Mouse (Mus musculus) liver, adult 2 months (tissue): ENCODE measurements around the gene Acvr2b. TPM values are rescaled to one million over a fixed set of nuclear protein-coding genes. Genes with fewer than 3 reads are reported as not detected.

Experiments
- DNase-seq: peaks from one replicate; pipeline ENCODE4 v3.0.0-alpha.2; 2011; ENCODE audit warnings: low read depth, low spot score; ENCODE audit errors: extremely low read depth
- H3K27ac ChIP-seq: fragments of 200-500 bp; replicated peaks from 2 replicates; pipeline ENCODE4 v1.5.1; 2012; ENCODE audit warnings: low read depth, mild to moderate bottlenecking, control low read depth, inconsistent platforms, low read length; ENCODE audit not compliant: insufficient read depth
- H3K27me3 ChIP-seq: fragments of 200-500 bp; 2 replicates; pipeline ENCODE4 v1.6.1; 2012; ENCODE audit warnings: mild to moderate bottlenecking, moderate library complexity, low read length, inconsistent platforms; ENCODE audit not compliant: control insufficient read depth, insufficient read depth
- H3K36me3 ChIP-seq: fragments of 200-500 bp; 2 replicates; pipeline ENCODE4 v1.6.1; 2012; ENCODE audit warnings: low read length, inconsistent platforms; ENCODE audit not compliant: control insufficient read depth, insufficient read depth
- H3K4me1 ChIP-seq: fragments of 200-500 bp; 2 replicates; pipeline ENCODE4 v1.6.1; 2011; ENCODE audit warnings: low read length; ENCODE audit not compliant: control insufficient read depth, insufficient read depth
- H3K4me3 ChIP-seq: fragments of 200-500 bp; 2 replicates; pipeline ENCODE4 v1.5.1; 2011; ENCODE audit warnings: low read depth, mild to moderate bottlenecking, control low read depth, low read length, moderate library complexity; ENCODE audit not compliant: insufficient read depth
- H3K79me2 ChIP-seq: fragments of 200-500 bp; 2 replicates; pipeline ENCODE4 v1.6.1; 2012; ENCODE audit warnings: inconsistent platforms, mild to moderate bottlenecking, low read length, moderate library complexity; ENCODE audit not compliant: control insufficient read depth, insufficient read depth
- H3K9ac ChIP-seq: fragments of 200-500 bp; 2 replicates; pipeline ENCODE4 v1.6.1; 2012; ENCODE audit warnings: low read depth, mild to moderate bottlenecking, control low read depth, inconsistent platforms, low read length
- CTCF ChIP-seq: fragments of 200-500 bp; IDR thresholded peaks from 2 replicates; pipeline ENCODE4 v1.5.1; 2011; ENCODE audit warnings: low read depth, low read length, control low read depth
- POLR2A ChIP-seq: fragments of 200-500 bp; IDR thresholded peaks from 2 replicates; pipeline ENCODE4 v1.6.1; 2011; ENCODE audit warnings: low read length, control low read depth; ENCODE audit not compliant: insufficient read depth; ENCODE audit errors: extremely low read depth
- WGBS: fragments of 180-500 bp; shearing (Covaris S2); methylation state at CpG from one replicate; pipeline ENCODE4 v1.1.7; 2018; 5-methylcytosine and 5-hydroxymethylcytosine counted together
- polyA plus RNA-seq: library from polyadenylated mRNA; depleted of rRNA; stranded (reverse); fragments of >200 nt; gene quantifications from 2 replicates; pipeline ENCODE4 v1.2.3, GENCODE M21; 2012
- total RNA-seq: library from RNA; depleted of rRNA; stranded (reverse); fragments of >200 nt; gene quantifications from 2 replicates; pipeline ENCODE4 v1.2.3, GENCODE M21; 2014

The Acvr2b gene
- total and polyA plus RNA-seq, 2 experiments = 4.2 to 4.8 TPM

- no peak overlapping the region for H3K4me3 ChIP-seq
- no peak for DNase-seq
- H3K27me3 ChIP-seq = no peaks in the 10 kb centered on the region
- H3K27ac ChIP-seq = no peak overlapping the region
- TF ChIP-seq POLR2A (no peak), CTCF (no peak)
- H3K9ac ChIP-seq = no peak overlapping the region
- H3K4me1 ChIP-seq = no peaks in the 10 kb centered on the region
- H3K79me2 ChIP-seq = no peaks in the 10 kb centered on the region
- H3K36me3 ChIP-seq = no peaks in the 10 kb centered on the region
- 88% methylated on average over 13 of the region's 13 CpGs for WGBS
These were observed 24.1 kb downstream of the Acvr2b start for GRCm38 (mm10) chr9:119425976-119426415.

GRCm38 (mm10) chr9:119426483-119426882 is 24.6 kb downstream of the Acvr2b start:
- no peak overlapping the region for H3K27ac ChIP-seq
- no peaks in the 10 kb centered on the region for H3K79me2 ChIP-seq
- WGBS = 71% methylated on average over 7 of the region's 7 CpGs
- DNase-seq = no peak
- H3K4me3 ChIP-seq = no peak overlapping the region
- no peaks in the 10 kb centered on the region for H3K27me3 ChIP-seq
- TF ChIP-seq CTCF (no peak), POLR2A (no peak)
- H3K4me1 ChIP-seq = no peaks in the 10 kb centered on the region
- H3K36me3 ChIP-seq = no peaks in the 10 kb centered on the region
- H3K9ac ChIP-seq = no peak overlapping the region

DNA sequence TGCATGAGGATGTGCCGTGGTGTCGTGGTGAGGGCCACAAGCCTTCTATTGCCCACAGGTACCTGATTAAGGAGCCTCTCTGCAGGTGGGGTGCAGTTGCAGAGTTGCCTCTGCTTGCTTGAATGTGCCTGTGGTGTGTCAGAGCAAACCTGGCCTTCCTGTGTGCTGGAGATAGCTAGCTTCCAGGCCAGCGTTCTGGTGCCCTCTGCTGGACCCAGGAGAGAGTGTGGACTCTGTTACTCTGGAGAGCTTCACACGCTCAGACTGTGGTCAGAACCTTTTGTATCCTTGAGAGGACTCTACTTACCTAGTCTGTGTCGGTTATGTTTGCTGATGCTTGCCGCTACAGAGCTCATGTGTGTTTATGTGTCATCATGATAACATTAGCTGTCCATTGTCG is 28.4 kb downstream of the Acvr2b start:
- WGBS = 31% methylated on average over 7 of the region's 7 CpGs

DNA sequence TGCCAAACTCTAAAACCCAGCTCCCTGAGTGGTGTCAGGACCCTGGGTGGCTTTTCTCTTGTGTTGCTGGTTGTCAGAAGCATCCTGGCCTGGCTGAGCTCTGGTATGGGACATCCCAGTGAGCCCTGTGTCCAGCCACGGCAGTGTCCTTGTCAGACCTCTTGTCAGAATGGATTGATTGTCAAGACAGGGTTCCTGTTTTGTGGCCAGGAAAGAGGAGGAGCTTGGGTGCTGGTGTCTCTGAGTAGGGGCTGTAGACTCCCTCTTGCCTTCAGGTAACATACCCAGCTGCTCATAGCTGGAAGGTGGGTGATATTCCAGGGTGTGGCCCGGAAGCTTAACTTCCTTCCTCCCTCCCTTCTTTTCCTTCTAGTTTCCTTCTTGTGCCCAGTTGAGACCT is 33.9 kb downstream of the Acvr2b start:
- Histone ChIP-seq H3K4me3 (no peak overlapping the region), H3K4me1 (no peaks in the 10 kb centered on the region), H3K9ac (no peak overlapping the region), H3K27ac (no peak overlapping the region), H3K27me3 (no peaks in the 10 kb centered on the region), H3K79me2 (no peaks in the 10 kb centered on the region), H3K36me3 (0 out of 2 replicates have a peak, but pooled peaks cover 2% of the 10 kb centered on the region)
- WGBS = 78% methylated on average over 2 of the region's 2 CpGs
- DNase-seq = no peak
- TF ChIP-seq POLR2A (no peak), CTCF (no peak)

More for the DNA sequence above, 28.4 kb downstream of the Acvr2b start:
- H3K4me1 ChIP-seq = no peaks in the 10 kb centered on the region
- 0 out of 2 replicates have a peak, but pooled peaks cover 2% of the 10 kb centered on the region for H3K36me3 ChIP-seq
- no peak for TF ChIP-seq POLR2A
- TF ChIP-seq CTCF = peak; percentile 99
- no peaks in the 10 kb centered on the region for H3K79me2 ChIP-seq
- H3K9ac ChIP-seq = no peak overlapping the region
- peak; percentile 60 for DNase-seq
- H3K27ac ChIP-seq = no peak overlapping the region
- H3K27me3 ChIP-seq = no peaks in the 10 kb centered on the region
- H3K4me3 ChIP-seq = no peak overlapping the region

- Histone ChIP-seq H3K79me2 (no peaks in the 10 kb centered on the region), H3K9ac (no peak overlapping the region), H3K4me1 (no peaks in the 10 kb centered on the region), H3K36me3 (0 out of 2 replicates have a peak, but pooled peaks cover 2% of the 10 kb centered on the region), H3K4me3 (no peak overlapping the region), H3K27ac (no peak overlapping the region), H3K27me3 (no peaks in the 10 kb centered on the region)
- TF ChIP-seq CTCF (no peak), POLR2A (no peak)
- WGBS = 73% methylated on average over 12 of the region's 12 CpGs
- DNase-seq = no peak
These were observed 36.1 kb downstream of the Acvr2b start for GRCm38 (mm10) chr9:119438065-119438464.

- WGBS = 82% methylated on average over 9 of the region's 9 CpGs
- TF ChIP-seq CTCF = no peak
- TF ChIP-seq POLR2A = no peak
- no peaks in the 10 kb centered on the region for H3K79me2 ChIP-seq
- no peaks in the 10 kb centered on the region for H3K27me3 ChIP-seq
- H3K9ac ChIP-seq = no peak overlapping the region
- no peaks in the 10 kb centered on the region for H3K4me1 ChIP-seq
- no peak for DNase-seq
- H3K36me3 ChIP-seq = 0 out of 2 replicates have a peak, but pooled peaks cover 2% of the 10 kb centered on the region
- H3K4me3 ChIP-seq = no peak overlapping the region
- H3K27ac ChIP-seq = no peak overlapping the region
These were observed 36.6 kb downstream of the Acvr2b start for GRCm38 (mm10) chr9:119438498-119439000.
